Mouse (Mus musculus): ENCODE measurements around the gene Serpina12. TPM values are rescaled to one million over a fixed set of nuclear protein-coding genes. Genes with fewer than 3 reads are reported as not detected.

Serpina12 gene
- polyA plus RNA-seq (2016; fragmentation: Nextera tagmentation; extraction: Ambion mirVana): not detected in 2 replicates

DNA sequence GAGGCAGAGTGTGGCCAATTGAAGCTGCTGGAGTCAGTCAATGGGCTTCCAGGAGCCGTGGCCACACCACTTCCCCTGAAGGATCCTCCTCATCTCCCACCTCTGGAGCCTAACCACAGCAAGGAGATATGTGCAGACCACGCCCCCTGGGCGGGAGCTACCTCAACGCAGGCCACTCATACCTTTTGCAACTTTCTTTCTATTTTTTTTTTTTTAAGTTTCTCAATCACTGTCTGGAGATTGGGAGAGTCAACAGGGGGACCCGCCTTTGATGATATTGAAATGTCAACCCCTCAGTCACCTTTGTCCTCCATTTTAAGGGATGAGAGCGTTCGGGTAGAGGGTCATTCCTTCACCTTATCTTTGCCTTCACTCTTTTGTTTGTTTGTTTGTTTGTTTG, at the start of gene Serpina12:
Serpina12 (minus strand) TSS at position 101 of the 400 bp plus-strand sequence.
- 90% methylated on average over 7 of the region's 7 CpGs for WGBS
- DNase-seq (ENCODE audit: low spot score): no peak
- H3K4me3 ChIP-seq: no peak within 1 kb of the TSS

DNA sequence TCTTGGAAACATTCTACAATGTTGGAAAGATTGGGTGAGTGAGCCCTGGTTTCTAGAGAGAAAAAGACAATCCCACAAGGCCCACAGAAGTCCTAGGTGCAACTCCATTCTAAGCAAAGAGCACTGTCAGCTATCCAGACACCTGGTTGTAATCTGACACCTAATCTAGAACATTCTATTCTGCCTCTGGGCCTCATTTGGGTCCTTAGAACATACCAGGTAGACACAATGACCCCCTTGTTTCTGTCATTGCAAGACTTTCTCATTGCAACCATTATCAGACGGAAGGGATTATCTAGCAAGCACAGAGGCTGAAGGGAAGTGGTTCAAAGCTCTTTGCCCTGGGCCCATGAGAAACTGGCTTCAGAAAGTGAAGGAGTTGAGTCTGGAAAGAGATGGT, 47.1 kb upstream of the Serpina12 start:
- Histone ChIP-seq H3K27ac (replicated peaks) (no peak overlapping the region), H3K36me3 (no peaks in the 10 kb centered on the region), H3K4me3 (no peak overlapping the region), H3K9me3 (replicated peaks) (no peaks in the 10 kb centered on the region), H3K27me3 (ENCODE audit: low read depth, poor library complexity, severe bottlenecking) (no peaks in the 10 kb centered on the region), H3K4me1 (no peaks in the 10 kb centered on the region)
- DNase-seq (ENCODE audit: low spot score): no peak
- 86% methylated on average over 1 of the region's 1 CpGs for WGBS

More for the DNA sequence above, at the start of gene Serpina12:
- Histone ChIP-seq H3K9me3 (replicated peaks) (no peaks in the 10 kb centered on the region), H3K27ac (replicated peaks) (no peak within 1 kb of the TSS), H3K27me3 (ENCODE audit: low read depth, poor library complexity, severe bottlenecking) (no peaks in the 10 kb centered on the region), H3K4me1 (no peaks in the 10 kb centered on the region), H3K36me3 (no peaks in the 10 kb centered on the region)

DNA sequence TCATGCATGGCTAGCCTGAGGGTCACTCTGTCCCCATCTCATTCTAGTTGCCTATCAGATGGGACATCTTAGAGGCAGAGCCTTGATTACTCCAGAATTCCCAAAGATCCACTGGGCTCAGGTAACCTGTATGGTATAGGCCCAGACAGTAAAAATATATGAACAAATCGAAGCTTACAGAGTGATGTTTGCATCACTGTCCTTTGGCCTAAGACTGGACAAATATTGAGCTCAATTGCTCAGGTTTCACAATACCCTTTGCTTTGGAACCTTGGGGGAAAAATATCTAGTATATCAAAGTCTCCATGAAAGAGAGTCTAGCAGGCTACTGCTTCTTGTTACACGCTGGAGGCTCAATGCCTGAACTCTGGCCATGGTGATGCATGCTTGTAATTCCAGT, 45.9 kb upstream of the Serpina12 start:
- Histone ChIP-seq H3K4me1 (no peaks in the 10 kb centered on the region), H3K27me3 (ENCODE audit: low read depth, poor library complexity, severe bottlenecking) (no peaks in the 10 kb centered on the region), H3K9me3 (replicated peaks) (no peaks in the 10 kb centered on the region), H3K36me3 (no peaks in the 10 kb centered on the region), H3K27ac (replicated peaks) (no peak overlapping the region), H3K4me3 (no peak overlapping the region)
- WGBS: 84% methylated on average over 2 of the region's 2 CpGs
- no peak for DNase-seq (ENCODE audit: low spot score)

DNA sequence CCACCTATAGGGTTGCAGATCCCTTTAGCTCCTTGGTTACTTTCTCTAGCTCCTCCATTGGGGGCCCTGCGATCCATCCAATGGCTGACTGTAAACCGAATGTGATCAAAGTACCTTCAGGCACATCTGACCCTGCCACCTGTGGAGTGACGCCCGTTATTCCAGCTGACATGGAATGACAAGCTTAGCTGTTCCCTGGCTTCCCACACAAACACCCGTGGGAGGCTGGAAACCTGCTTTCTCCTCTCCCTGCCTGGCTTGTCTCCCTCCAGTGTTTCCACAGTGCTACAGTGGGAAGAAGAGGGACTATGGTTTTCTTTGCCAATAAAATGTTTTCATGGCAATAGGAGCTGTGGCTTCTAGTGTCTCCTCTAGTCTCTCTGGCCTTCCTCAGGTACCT, 28.0 kb upstream of the Serpina12 start:
- Histone ChIP-seq H3K27me3 (ENCODE audit: low read depth, poor library complexity, severe bottlenecking) (no peaks in the 10 kb centered on the region), H3K9me3 (replicated peaks) (no peaks in the 10 kb centered on the region), H3K36me3 (no peaks in the 10 kb centered on the region), H3K4me3 (no peak overlapping the region), H3K4me1 (0 out of 2 replicates have a peak, but pooled peaks cover 4% of the 10 kb centered on the region), H3K27ac (replicated peaks) (no peak overlapping the region)
- WGBS: 69% methylated on average over 5 of the region's 5 CpGs
- no peak for DNase-seq (ENCODE audit: low spot score)

DNA sequence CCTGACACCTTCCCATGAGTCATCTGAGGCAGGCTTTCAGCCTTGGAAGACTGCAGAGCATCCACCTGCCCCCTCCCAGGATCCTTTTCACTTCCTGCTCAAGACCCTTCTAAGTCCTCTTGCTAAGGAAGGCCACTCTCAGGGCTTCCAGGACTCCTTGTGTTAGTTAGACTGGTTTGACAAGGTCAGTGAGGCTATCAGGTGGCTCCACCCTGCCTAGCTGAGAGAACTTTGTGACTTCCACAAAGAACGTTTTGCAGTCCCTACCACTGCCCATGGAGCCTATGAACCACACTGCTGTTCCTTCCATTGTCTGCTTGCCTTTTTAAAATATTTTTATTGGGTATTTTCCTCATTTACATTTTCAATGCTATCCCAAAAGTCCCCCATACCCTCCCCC, 27.5 kb upstream of the Serpina12 start:
- H3K27me3 ChIP-seq (ENCODE audit: low read depth, poor library complexity, severe bottlenecking): no peaks in the 10 kb centered on the region
- no peaks in the 10 kb centered on the region for H3K36me3 ChIP-seq
- H3K27ac ChIP-seq (replicated peaks): no peak overlapping the region
- 69% methylated on average over 1 of the region's 1 CpGs for WGBS
- H3K4me3 ChIP-seq: no peak overlapping the region
- H3K9me3 ChIP-seq (replicated peaks): no peaks in the 10 kb centered on the region
- no peak for DNase-seq (ENCODE audit: low spot score)
- H3K4me1 ChIP-seq: 0 out of 2 replicates have a peak, but pooled peaks cover 4% of the 10 kb centered on the region

DNA sequence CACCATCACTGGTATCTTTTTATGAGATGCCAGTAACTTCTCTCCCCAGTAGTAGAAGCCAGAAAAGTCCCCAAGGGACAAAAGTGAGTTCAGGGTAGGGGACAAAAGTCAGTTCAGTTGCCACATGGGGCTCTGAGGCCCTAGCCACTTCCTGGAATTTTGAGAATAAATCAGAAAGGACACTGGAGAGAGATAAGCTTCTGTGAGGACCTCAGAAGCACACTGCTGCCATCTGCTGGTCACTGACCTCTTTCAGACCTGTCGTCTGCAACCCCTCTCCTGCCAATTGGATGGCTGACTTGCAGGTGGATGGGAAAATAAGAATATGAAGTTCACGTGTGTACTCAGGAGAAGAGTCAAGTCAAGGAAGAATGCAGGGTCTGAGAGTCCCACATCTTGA, 25.4 kb upstream of the Serpina12 start:
- H3K27me3 ChIP-seq (ENCODE audit: low read depth, poor library complexity, severe bottlenecking): no peaks in the 10 kb centered on the region
- peak; percentile 67 for DNase-seq (ENCODE audit: low spot score)
- 6% methylated on average over 2 of the region's 2 CpGs for WGBS
- no peak overlapping the region for H3K27ac ChIP-seq (replicated peaks)
- peaks cover 7% of the 10 kb centered on the region; the same call in 1 of the 2 replicates for H3K4me1 ChIP-seq
- H3K9me3 ChIP-seq (replicated peaks): no peaks in the 10 kb centered on the region
- no peak overlapping the region for H3K4me3 ChIP-seq
- no peaks in the 10 kb centered on the region for H3K36me3 ChIP-seq

DNA sequence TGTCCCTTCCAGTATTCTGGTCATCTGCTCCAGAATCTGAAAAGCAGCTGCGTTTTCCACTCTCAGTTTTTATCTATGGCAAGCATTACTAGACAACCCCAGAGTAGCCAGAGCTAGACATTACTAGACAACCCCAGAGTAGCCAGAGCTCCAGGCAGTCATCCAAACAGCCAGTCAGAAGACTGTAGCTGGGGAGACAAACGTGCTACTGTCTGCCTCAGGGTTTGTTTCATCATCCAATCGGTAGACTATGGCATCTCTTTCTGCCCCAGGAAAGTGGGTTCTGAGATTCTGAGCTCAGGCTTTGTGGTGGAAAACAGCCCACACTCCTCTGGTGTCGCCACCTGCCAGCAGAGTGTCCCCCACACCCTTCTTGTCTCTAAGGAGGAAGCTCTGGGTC, 23.3 kb upstream of the Serpina12 start:
- H3K4me3 ChIP-seq: no peak overlapping the region
- no peaks in the 10 kb centered on the region for H3K36me3 ChIP-seq
- H3K4me1 ChIP-seq: peaks cover 5% of the 10 kb centered on the region; the same call in 1 of the 2 replicates
- no peak overlapping the region for H3K27ac ChIP-seq (replicated peaks)
- WGBS: 52% methylated on average over 4 of the region's 4 CpGs
- H3K27me3 ChIP-seq (ENCODE audit: low read depth, poor library complexity, severe bottlenecking): no peaks in the 10 kb centered on the region
- no peak for DNase-seq (ENCODE audit: low spot score)
- H3K9me3 ChIP-seq (replicated peaks): no peaks in the 10 kb centered on the region

DNA sequence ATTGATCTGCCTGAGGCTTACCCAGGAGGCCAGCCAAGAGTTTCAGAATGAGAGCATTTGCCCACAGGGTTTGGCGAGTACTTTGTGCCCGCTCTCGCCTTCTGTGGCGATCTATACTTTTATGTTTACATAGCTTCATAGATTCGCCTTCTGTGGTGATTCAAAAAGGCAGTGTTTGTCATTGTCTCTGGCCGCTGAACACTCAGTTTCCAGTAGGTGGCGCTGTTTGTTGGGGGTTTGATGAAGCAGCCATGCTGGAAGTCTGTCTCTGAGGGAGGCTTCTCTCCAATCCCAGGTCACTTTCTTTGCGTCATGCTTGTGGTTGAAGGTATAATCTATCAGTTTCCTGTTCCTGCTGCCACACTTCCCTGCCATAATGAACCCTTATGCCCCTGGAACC, 22.0 kb upstream of the Serpina12 start:
- Histone ChIP-seq H3K36me3 (no peaks in the 10 kb centered on the region), H3K4me1 (peaks cover 5% of the 10 kb centered on the region; the same call in 1 of the 2 replicates), H3K27ac (replicated peaks) (peak overlapping the region; percentile 68), H3K4me3 (no peak overlapping the region), H3K9me3 (replicated peaks) (no peaks in the 10 kb centered on the region), H3K27me3 (ENCODE audit: low read depth, poor library complexity, severe bottlenecking) (no peaks in the 10 kb centered on the region)
- peak; percentile 77 for DNase-seq (ENCODE audit: low spot score)
- 31% methylated on average over 8 of the region's 8 CpGs for WGBS

DNA sequence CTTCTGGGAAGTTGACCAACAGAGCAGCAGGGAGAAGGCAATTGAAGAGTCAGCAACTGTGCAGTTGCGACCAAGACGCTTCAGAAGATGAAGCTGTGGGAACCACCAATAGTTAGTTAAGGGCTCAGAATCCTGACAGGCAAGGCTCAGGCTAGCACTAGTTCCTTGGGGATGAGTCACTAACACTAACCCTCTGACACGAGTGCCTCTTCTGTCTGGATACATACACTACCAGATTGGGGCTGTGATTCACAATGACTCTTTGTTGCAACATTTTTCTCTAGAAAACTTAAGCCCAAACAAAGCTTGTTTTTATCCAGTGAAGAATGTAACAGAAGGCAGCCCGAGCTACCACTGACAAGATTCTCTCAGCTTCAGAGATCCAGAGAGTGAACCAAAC, 20.8 kb upstream of the Serpina12 start:
- H3K27me3 ChIP-seq (ENCODE audit: low read depth, poor library complexity, severe bottlenecking): no peaks in the 10 kb centered on the region
- WGBS: 81% methylated on average over 4 of the region's 4 CpGs
- no peak overlapping the region for H3K27ac ChIP-seq (replicated peaks)
- no peaks in the 10 kb centered on the region for H3K36me3 ChIP-seq
- peaks cover 5% of the 10 kb centered on the region; the same call in 1 of the 2 replicates for H3K4me1 ChIP-seq
- no peaks in the 10 kb centered on the region for H3K9me3 ChIP-seq (replicated peaks)
- H3K4me3 ChIP-seq: no peak overlapping the region
- DNase-seq (ENCODE audit: low spot score): no peak

DNA sequence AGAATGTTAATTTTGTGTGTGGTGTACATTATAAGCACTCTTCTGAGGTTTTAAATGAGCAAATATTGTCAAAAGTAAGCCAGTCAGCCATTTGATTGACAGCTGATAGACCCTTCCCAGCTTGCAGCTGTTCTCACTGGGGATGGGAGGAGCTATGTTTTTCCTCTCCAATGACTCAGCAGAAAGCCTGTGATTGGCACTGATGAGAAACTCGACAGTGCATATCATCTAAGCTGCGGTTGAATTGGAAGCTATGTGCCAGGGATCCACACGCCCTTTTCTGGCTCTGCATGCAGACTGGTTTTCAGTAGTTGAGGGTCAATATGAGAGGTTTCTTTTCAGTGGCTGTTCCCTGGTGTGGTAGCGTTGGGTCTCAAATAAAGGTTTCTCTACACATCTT, 20.3 kb upstream of the Serpina12 start:
- WGBS: 61% methylated on average over 4 of the region's 4 CpGs
- H3K9me3 ChIP-seq (replicated peaks): no peaks in the 10 kb centered on the region
- no peak for DNase-seq (ENCODE audit: low spot score)

DNA sequence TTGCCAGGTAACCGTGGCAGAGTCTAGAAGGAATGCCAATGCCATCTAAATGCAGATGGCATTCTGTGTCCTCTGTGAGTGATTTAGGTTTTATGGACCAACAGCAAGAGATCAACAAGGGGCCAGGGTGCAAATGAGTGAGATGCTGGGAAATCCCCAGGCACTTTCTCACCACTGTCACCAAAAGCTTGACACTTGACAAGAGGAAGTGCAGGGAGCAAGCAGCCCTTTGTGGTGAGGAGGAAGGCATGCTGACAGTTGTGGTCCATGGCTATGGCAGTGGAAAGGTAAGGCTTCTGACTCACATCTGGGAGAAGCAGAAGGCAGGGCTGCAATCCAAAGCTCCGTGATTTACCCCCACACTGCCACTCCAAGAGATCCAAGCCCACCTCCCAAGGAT, 17.6 kb upstream of the Serpina12 start:
- Histone ChIP-seq H3K27ac (replicated peaks) (no peak overlapping the region), H3K4me1 (peaks cover 5% of the 10 kb centered on the region; the same call in 1 of the 2 replicates), H3K27me3 (ENCODE audit: low read depth, poor library complexity, severe bottlenecking) (no peaks in the 10 kb centered on the region), H3K9me3 (replicated peaks) (no peaks in the 10 kb centered on the region), H3K4me3 (no peak overlapping the region), H3K36me3 (no peaks in the 10 kb centered on the region)
- 61% methylated on average over 2 of the region's 2 CpGs for WGBS
- no peak for DNase-seq (ENCODE audit: low spot score)

More for the DNA sequence above, 20.3 kb upstream of the Serpina12 start:
- H3K4me3 ChIP-seq: no peak overlapping the region
- no peaks in the 10 kb centered on the region for H3K36me3 ChIP-seq
- H3K27me3 ChIP-seq (ENCODE audit: low read depth, poor library complexity, severe bottlenecking): no peaks in the 10 kb centered on the region
- H3K27ac ChIP-seq (replicated peaks): no peak overlapping the region
- H3K4me1 ChIP-seq: peaks cover 5% of the 10 kb centered on the region; the same call in 1 of the 2 replicates

DNA sequence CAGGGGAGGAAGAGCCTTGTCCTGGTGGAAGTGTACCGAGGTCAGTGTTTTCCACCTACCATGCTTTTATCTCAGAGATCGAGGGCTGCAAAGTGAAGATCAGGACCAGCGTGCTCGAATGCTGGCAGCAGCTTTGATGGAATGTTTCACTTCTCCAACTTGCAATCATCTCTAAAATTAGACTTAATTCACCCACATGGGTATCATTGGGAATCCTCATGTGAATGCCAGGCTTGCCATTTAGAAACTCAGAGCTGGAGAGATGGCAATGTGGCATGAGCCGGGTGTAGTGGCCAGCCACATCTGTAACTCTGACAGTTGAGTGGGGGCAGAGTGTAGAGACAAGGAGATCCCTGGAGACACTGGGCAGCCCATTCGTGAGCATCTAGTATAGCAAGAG, 15.9 kb upstream of the Serpina12 start:
- Histone ChIP-seq H3K9me3 (replicated peaks) (no peaks in the 10 kb centered on the region), H3K27ac (replicated peaks) (no peak overlapping the region), H3K4me1 (no peaks in the 10 kb centered on the region), H3K36me3 (no peaks in the 10 kb centered on the region), H3K27me3 (ENCODE audit: low read depth, poor library complexity, severe bottlenecking) (no peaks in the 10 kb centered on the region), H3K4me3 (no peak overlapping the region)
- no peak for DNase-seq (ENCODE audit: low spot score)
- 84% methylated on average over 6 of the region's 6 CpGs for WGBS

DNA sequence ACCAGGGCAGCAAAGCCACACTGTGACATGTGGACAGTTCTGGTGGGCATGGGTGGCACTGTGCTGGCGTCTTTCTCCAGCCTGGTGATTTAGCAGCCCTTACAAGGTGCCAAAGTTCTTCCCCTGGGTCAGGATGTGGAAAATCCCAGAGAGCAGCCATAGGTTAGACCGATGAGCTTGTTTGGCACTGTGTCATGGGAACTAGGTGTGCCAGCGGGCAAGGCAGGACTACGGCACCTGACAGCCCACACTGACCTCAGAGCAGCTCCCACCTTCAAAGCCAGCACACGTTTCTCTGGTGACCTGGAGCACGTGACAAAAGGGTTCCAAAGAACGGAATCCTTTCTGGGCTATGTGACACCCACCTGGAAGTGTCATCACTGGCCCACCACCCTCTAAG, 13.3 kb upstream of the Serpina12 start:
- no peaks in the 10 kb centered on the region for H3K36me3 ChIP-seq
- WGBS: 87% methylated on average over 7 of the region's 7 CpGs
- H3K4me3 ChIP-seq: no peak overlapping the region
- H3K27me3 ChIP-seq (ENCODE audit: low read depth, poor library complexity, severe bottlenecking): no peaks in the 10 kb centered on the region
- no peaks in the 10 kb centered on the region for H3K4me1 ChIP-seq
- DNase-seq (ENCODE audit: low spot score): no peak
- H3K27ac ChIP-seq (replicated peaks): no peak overlapping the region
- H3K9me3 ChIP-seq (replicated peaks): no peaks in the 10 kb centered on the region

DNA sequence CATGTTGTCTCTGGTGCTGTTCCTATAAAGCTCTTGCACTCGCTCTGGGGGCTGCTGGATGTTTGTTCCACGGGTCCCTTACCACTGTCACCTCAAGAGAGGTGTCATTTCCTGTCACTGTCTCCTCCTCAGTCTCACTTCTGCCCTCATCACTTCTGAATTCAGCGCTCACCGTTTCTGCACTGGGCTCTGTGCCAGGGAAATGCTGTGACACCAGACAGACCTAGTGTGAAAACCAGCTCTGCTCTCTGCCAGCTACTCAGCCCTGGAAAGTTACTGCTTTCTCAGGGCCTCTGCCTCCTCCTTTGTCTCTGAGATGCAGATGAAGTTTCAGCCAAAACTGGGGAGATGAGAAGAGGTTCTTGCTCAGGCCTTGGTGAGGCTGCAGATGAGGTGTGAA, 12.8 kb upstream of the Serpina12 start:
- no peaks in the 10 kb centered on the region for H3K36me3 ChIP-seq
- no peak overlapping the region for H3K27ac ChIP-seq (replicated peaks)
- 73% methylated on average over 4 of the region's 4 CpGs for WGBS
- no peaks in the 10 kb centered on the region for H3K9me3 ChIP-seq (replicated peaks)
- no peaks in the 10 kb centered on the region for H3K4me1 ChIP-seq
- DNase-seq (ENCODE audit: low spot score): no peak
- no peak overlapping the region for H3K4me3 ChIP-seq
- H3K27me3 ChIP-seq (ENCODE audit: low read depth, poor library complexity, severe bottlenecking): no peaks in the 10 kb centered on the region

Data from midbrain, embryonic 10.5 days (tissue).